Mouse (Mus musculus) testis, adult 2 months (tissue): ENCODE data around the gene Snd1.

ENCODE experiments used
- CTCF ChIP-seq: fragments of 200-500 bp; IDR thresholded peaks from 2 replicates; pipeline ENCODE4 v1.5.1; 2012; ENCODE audit warnings: low read depth, mild to moderate bottlenecking, inconsistent platforms, low read length, moderate library complexity; ENCODE audit not compliant: control insufficient read depth, insufficient read depth, insufficient replicate concordance
- POLR2A ChIP-seq: fragments of 200-500 bp; IDR thresholded peaks from 2 replicates; pipeline ENCODE4 v1.6.1; 2012; ENCODE audit warnings: low read depth, mild to moderate bottlenecking, inconsistent platforms, low read length, moderate library complexity; ENCODE audit not compliant: control insufficient read depth

- TF ChIP-seq CTCF (no peak), POLR2A (no peak)
Measured at GRCm38 (mm10) chr6:28664716-28665115, 189.8 kb downstream of the Snd1 start.
